Mouse (Mus musculus): Measurements from ENCODE around the gene Gabpb2. TPM values are rescaled to one million over a fixed set of nuclear protein-coding genes. Genes with fewer than 3 reads are reported as not detected.
A peak's percentile ranks its signal among the peaks of the same experiment; 100 is the strongest.

Gabpb2 gene
- polyA plus RNA-seq, 1 experiment from 2014 or later = 4.2 TPM

- H3K27ac ChIP-seq (replicated peaks; ENCODE audit: low read depth, low read length) = no peak overlapping the region
- no peak for ATAC-seq (ENCODE audit: low FRiP score, low TSS enrichment)
- H3K4me1 ChIP-seq (ENCODE audit: control insufficient read depth, insufficient read depth, low read length) = no peaks in the 10 kb centered on the region
- H3K9me3 ChIP-seq (ENCODE audit: control insufficient read depth, low read length) = no peaks in the 10 kb centered on the region
- DNase-seq = no peak
- no peak overlapping the region for H3K4me3 ChIP-seq (replicated peaks; ENCODE audit: low read depth, low read length)
- H3K36me3 ChIP-seq (ENCODE audit: control insufficient read depth, insufficient read depth, low read length) = peaks cover 66% of the 10 kb centered on the region
- H3K4me2 ChIP-seq (ENCODE audit: low read length) = no peak overlapping the region
- 89% methylated on average over 2 of the region's 2 CpGs for WGBS
- no peaks in the 10 kb centered on the region for H3K27me3 ChIP-seq (ENCODE audit: control insufficient read depth, insufficient read depth, low read length)
- no peak overlapping the region for H3K9ac ChIP-seq (replicated peaks; ENCODE audit: low read length)
Measured at GRCm38 (mm10) chr3:95186100-95186499, 31.6 kb downstream of the Gabpb2 start.

GRCm38 (mm10) chr3:95184796-95185577 lies 32.7 kb downstream of the Gabpb2 start:
- H3K4me3 ChIP-seq (replicated peaks; ENCODE audit: low read depth, low read length) = no peak overlapping the region
- no peak for DNase-seq
- H3K9me3 ChIP-seq (ENCODE audit: control insufficient read depth, low read length) = no peaks in the 10 kb centered on the region
- peaks cover 61% of the 10 kb centered on the region for H3K36me3 ChIP-seq (ENCODE audit: control insufficient read depth, insufficient read depth, low read length)
- no peak overlapping the region for H3K4me2 ChIP-seq (ENCODE audit: low read length)
- no peak overlapping the region for H3K9ac ChIP-seq (replicated peaks; ENCODE audit: low read length)
- H3K27me3 ChIP-seq (ENCODE audit: control insufficient read depth, insufficient read depth, low read length) = no peaks in the 10 kb centered on the region
- H3K4me1 ChIP-seq (ENCODE audit: control insufficient read depth, insufficient read depth, low read length) = no peaks in the 10 kb centered on the region
- no peak for ATAC-seq (ENCODE audit: low FRiP score, low TSS enrichment)
- WGBS = 93% methylated on average over 9 of the region's 9 CpGs
- H3K27ac ChIP-seq (replicated peaks; ENCODE audit: low read depth, low read length) = no peak overlapping the region

DNA sequence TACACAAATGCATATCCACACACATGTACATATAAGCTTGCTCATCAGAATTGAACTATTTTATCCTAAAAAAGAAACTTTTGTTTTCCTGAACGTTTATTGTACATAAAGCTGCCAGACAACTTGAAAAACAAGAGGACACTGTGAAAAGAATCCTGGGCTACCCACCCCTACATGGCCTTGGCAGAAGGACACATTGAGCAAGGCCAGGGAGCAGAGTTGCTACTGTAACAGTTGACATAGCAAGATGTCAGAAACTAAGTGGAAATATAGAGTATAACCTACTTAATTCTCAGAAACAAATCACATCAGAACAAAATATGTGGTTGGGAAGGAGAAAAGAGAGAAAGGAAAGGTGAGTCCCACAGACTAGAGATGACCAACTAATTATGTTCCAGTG lies 35.9 kb downstream of the Gabpb2 start:
- Histone ChIP-seq H3K4me1 (ENCODE audit: control insufficient read depth, insufficient read depth, low read length) (no peaks in the 10 kb centered on the region), H3K9ac (replicated peaks; ENCODE audit: low read length) (no peak overlapping the region), H3K9me3 (ENCODE audit: control insufficient read depth, low read length) (no peaks in the 10 kb centered on the region), H3K4me3 (replicated peaks; ENCODE audit: low read depth, low read length) (no peak overlapping the region), H3K36me3 (ENCODE audit: control insufficient read depth, insufficient read depth, low read length) (peaks cover 30% of the 10 kb centered on the region), H3K4me2 (ENCODE audit: low read length) (no peak overlapping the region), H3K27me3 (ENCODE audit: control insufficient read depth, insufficient read depth, low read length) (no peaks in the 10 kb centered on the region), H3K27ac (replicated peaks; ENCODE audit: low read depth, low read length) (no peak overlapping the region)
- DNase-seq = no peak
- ATAC-seq (ENCODE audit: low FRiP score, low TSS enrichment) = no peak
- WGBS = 71% methylated on average over 1 of the region's 1 CpGs

GRCm38 (mm10) chr3:95179890-95180289 lies 37.8 kb downstream of the Gabpb2 start:
- H3K27ac ChIP-seq (replicated peaks; ENCODE audit: low read depth, low read length) = no peak overlapping the region
- H3K9me3 ChIP-seq (ENCODE audit: control insufficient read depth, low read length) = no peaks in the 10 kb centered on the region
- DNase-seq (no peak), ATAC-seq (ENCODE audit: low FRiP score, low TSS enrichment) (no peak)
- H3K4me3 ChIP-seq (replicated peaks; ENCODE audit: low read depth, low read length) = no peak overlapping the region
- H3K36me3 ChIP-seq (ENCODE audit: control insufficient read depth, insufficient read depth, low read length) = peaks cover 12% of the 10 kb centered on the region
- WGBS = 81% methylated on average over 3 of the region's 3 CpGs
- no peaks in the 10 kb centered on the region for H3K4me1 ChIP-seq (ENCODE audit: control insufficient read depth, insufficient read depth, low read length)
- no peaks in the 10 kb centered on the region for H3K27me3 ChIP-seq (ENCODE audit: control insufficient read depth, insufficient read depth, low read length)
- no peak overlapping the region for H3K9ac ChIP-seq (replicated peaks; ENCODE audit: low read length)
- no peak overlapping the region for H3K4me2 ChIP-seq (ENCODE audit: low read length)

DNA sequence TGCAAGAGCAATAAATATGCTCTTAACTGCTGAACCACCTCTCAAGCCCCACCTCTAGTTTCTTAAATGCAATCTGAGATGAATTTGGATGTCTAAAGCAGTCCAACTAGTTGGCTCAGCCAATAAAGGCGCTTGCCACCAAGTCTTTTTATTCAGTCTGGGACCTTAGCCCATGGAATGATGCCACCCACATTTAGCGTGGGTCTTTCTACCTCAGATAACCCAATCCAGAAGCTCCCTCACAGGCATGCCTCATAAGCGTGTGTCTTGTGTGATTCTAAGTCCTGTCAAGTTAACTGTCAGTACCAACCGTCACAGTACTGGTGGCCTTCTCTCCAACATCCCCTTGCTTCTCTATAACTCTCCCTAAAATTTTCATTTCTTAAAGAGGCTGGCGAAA lies 38.8 kb downstream of the Gabpb2 start:
- Histone ChIP-seq H3K9ac (replicated peaks; ENCODE audit: low read length) (no peak overlapping the region), H3K4me1 (ENCODE audit: control insufficient read depth, insufficient read depth, low read length) (no peaks in the 10 kb centered on the region), H3K36me3 (ENCODE audit: control insufficient read depth, insufficient read depth, low read length) (peaks cover 4% of the 10 kb centered on the region), H3K27ac (replicated peaks; ENCODE audit: low read depth, low read length) (no peak overlapping the region), H3K4me2 (ENCODE audit: low read length) (no peak overlapping the region), H3K9me3 (ENCODE audit: control insufficient read depth, low read length) (no peaks in the 10 kb centered on the region), H3K27me3 (ENCODE audit: control insufficient read depth, insufficient read depth, low read length) (no peaks in the 10 kb centered on the region), H3K4me3 (replicated peaks; ENCODE audit: low read depth, low read length) (no peak overlapping the region)
- WGBS = 88% methylated on average over 5 of the region's 5 CpGs
- ATAC-seq (ENCODE audit: low FRiP score, low TSS enrichment) = no peak
- DNase-seq = no peak

GRCm38 (mm10) chr3:95177583-95177982 lies 40.1 kb downstream of the Gabpb2 start:
- WGBS = 83% methylated on average over 6 of the region's 6 CpGs
- ATAC-seq (ENCODE audit: low FRiP score, low TSS enrichment) = no peak

DNA sequence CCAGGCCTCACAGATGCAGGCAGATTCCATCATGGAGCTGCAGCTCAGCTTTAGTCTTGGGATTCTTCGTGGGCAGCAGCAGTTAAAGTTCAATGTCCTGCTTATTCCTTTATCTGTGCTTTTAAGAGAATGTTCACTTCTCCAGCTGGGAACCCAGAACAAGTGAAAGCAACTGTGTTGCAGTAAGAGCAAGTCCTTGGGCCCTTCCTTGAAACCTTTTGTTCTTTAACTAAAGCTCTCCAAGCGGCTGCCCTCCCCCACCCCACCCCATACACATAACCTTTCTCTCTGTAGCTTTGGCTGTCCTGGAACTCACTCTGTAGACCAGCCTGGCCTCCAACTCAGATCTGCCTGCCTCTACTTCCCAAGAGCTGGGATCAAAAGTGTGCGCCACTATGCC lies 41.2 kb downstream of the Gabpb2 start:
- no peak for ATAC-seq (ENCODE audit: low FRiP score, low TSS enrichment)
- H3K27me3 ChIP-seq (ENCODE audit: control insufficient read depth, insufficient read depth, low read length) = peaks cover 15% of the 10 kb centered on the region

More at GRCm38 (mm10) chr3:95177583-95177982, 40.1 kb downstream of the Gabpb2 start:
- Histone ChIP-seq H3K36me3 (ENCODE audit: control insufficient read depth, insufficient read depth, low read length) (peaks cover 15% of the 10 kb centered on the region), H3K9ac (replicated peaks; ENCODE audit: low read length) (no peak overlapping the region), H3K9me3 (ENCODE audit: control insufficient read depth, low read length) (no peaks in the 10 kb centered on the region), H3K27me3 (ENCODE audit: control insufficient read depth, insufficient read depth, low read length) (peaks cover 4% of the 10 kb centered on the region; the same call in 1 of the 2 replicates), H3K4me1 (ENCODE audit: control insufficient read depth, insufficient read depth, low read length) (peaks cover 7% of the 10 kb centered on the region; the same call in 1 of the 2 replicates), H3K4me3 (replicated peaks; ENCODE audit: low read depth, low read length) (no peak overlapping the region), H3K27ac (replicated peaks; ENCODE audit: low read depth, low read length) (no peak overlapping the region), H3K4me2 (ENCODE audit: low read length) (no peak overlapping the region)
- DNase-seq = no peak

DNA sequence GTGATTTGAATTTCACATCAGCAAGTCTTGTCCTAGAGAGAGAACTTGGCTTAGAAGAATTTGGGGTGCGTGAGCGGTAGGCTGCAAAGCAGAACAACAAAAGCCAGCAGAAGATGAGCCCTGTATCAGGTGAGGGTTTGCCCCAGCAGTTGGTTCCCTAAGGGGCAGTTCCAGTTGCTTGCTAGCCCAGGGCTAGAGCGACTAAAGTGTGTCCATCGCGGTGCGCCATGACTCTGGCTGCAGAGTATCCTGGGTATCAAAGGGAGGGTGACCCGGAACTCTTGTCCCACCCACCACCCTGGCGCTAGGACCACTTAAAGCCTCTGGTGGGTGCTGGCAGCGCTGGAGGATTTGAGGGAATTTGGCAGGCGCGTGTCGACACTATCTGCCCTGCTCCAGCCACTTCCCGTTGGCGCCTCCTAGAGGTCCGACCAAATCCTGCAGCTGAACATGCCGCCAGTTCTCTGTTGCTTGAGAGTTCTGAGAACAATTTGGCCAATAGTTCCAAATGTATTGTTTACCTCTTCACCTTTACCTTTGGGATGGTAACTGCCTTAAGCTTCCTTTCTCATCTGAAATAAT lies 43.6 kb downstream of the Gabpb2 start:
- WGBS = 3% methylated on average over 16 of the region's 16 CpGs
- Histone ChIP-seq H3K4me1 (ENCODE audit: control insufficient read depth, insufficient read depth, low read length) (peaks cover 7% of the 10 kb centered on the region; the same call in 1 of the 2 replicates), H3K36me3 (ENCODE audit: control insufficient read depth, insufficient read depth, low read length) (peaks cover 50% of the 10 kb centered on the region), H3K4me3 (replicated peaks; ENCODE audit: low read depth, low read length) (no peak overlapping the region), H3K4me2 (ENCODE audit: low read length) (peak overlapping the region; percentile 24; the same call in 1 of the 2 replicates), H3K27me3 (ENCODE audit: control insufficient read depth, insufficient read depth, low read length) (peaks cover 39% of the 10 kb centered on the region), H3K9ac (replicated peaks; ENCODE audit: low read length) (no peak overlapping the region), H3K27ac (replicated peaks; ENCODE audit: low read depth, low read length) (no peak overlapping the region), H3K9me3 (ENCODE audit: control insufficient read depth, low read length) (no peaks in the 10 kb centered on the region)
- DNase-seq (peak; percentile 87), ATAC-seq (ENCODE audit: low FRiP score, low TSS enrichment) (peak; percentile 65)

More for the DNA sequence above, 41.2 kb downstream of the Gabpb2 start:
- Histone ChIP-seq H3K9ac (replicated peaks; ENCODE audit: low read length) (no peak overlapping the region), H3K36me3 (ENCODE audit: control insufficient read depth, insufficient read depth, low read length) (peaks cover 26% of the 10 kb centered on the region), H3K4me3 (replicated peaks; ENCODE audit: low read depth, low read length) (no peak overlapping the region), H3K4me1 (ENCODE audit: control insufficient read depth, insufficient read depth, low read length) (peaks cover 7% of the 10 kb centered on the region; the same call in 1 of the 2 replicates), H3K9me3 (ENCODE audit: control insufficient read depth, low read length) (no peaks in the 10 kb centered on the region), H3K27ac (replicated peaks; ENCODE audit: low read depth, low read length) (no peak overlapping the region), H3K4me2 (ENCODE audit: low read length) (no peak overlapping the region)
- 50% methylated on average over 3 of the region's 3 CpGs for WGBS
- no peak for DNase-seq

Data from midbrain, embryonic 14.5 days (tissue).